Mouse (Mus musculus) gastrocnemius, adult 8-10 months (tissue): Measurements from ENCODE around the gene Cdc37l1. TPM values are rescaled to one million over a fixed set of nuclear protein-coding genes. Genes with fewer than 3 reads are reported as not detected.
"Not testable (repeated sequence)": the region's sequence is repeated elsewhere in the genome, so short reads cannot be mapped to it uniquely, and the experiment has no call there.

Experiments
- DNase-seq, 2 experiments: peaks; one replicate each; pipeline ENCODE4 v3.0.0; 2022; ENCODE audit warnings: low spot score in 2 of 2
- total RNA-seq, 4 experiments: library from RNA; stranded (reverse); gene quantifications; 2 replicates each; pipeline ENCODE4 v1.2.4; 2022

Cdc37l1 gene
- total RNA-seq = 10 to 100 TPM; 38.6 to 45.9 (median 40.0) TPM

GRCm38 (mm10) chr19:28990194-28990589 is at the start of gene Cdc37l1:
Gene Cdc37l1 (plus strand): TSS chr19:28990352.
- peak; percentile 98 for DNase-seq

GRCm38 (mm10) chr19:28941271-28941670 is 48.9 kb upstream of the Cdc37l1 start:
- DNase-seq = no peak

- DNase-seq = no peak
Observed at GRCm38 (mm10) chr19:28946782-28947181, 43.4 kb upstream of the Cdc37l1 start.

GRCm38 (mm10) chr19:28947311-28947710 is 42.8 kb upstream of the Cdc37l1 start:
- no peak for DNase-seq

GRCm38 (mm10) chr19:28951251-28951650 is 38.9 kb upstream of the Cdc37l1 start:
- no peak for DNase-seq

- DNase-seq = no peak
Observed at GRCm38 (mm10) chr19:28963113-28963512, 27.0 kb upstream of the Cdc37l1 start.

GRCm38 (mm10) chr19:28963513-28963841 is 26.7 kb upstream of the Cdc37l1 start:
- no peak for DNase-seq

GRCm38 (mm10) chr19:28963842-28964551 is 26.2 kb upstream of the Cdc37l1 start, which contains the start of gene Plpp6:
Gene Plpp6 (plus strand): TSS chr19:28963953.
- peak; percentile 39 to 60 for DNase-seq

- DNase-seq = no peak
Observed at GRCm38 (mm10) chr19:28964552-28964903, 25.6 kb upstream of the Cdc37l1 start.

- DNase-seq = no peak
Observed at GRCm38 (mm10) chr19:28967652-28968051, 22.5 kb upstream of the Cdc37l1 start, which contains the start of gene 4430402I18Rik. Gene 4430402I18Rik (minus strand): TSS chr19:28967800.

- DNase-seq = no peak
Observed at GRCm38 (mm10) chr19:28968178-28968577, 22.0 kb upstream of the Cdc37l1 start.

- no peak for DNase-seq
Observed at GRCm38 (mm10) chr19:28969231-28969630, 20.9 kb upstream of the Cdc37l1 start.

- DNase-seq = no peak
Observed at GRCm38 (mm10) chr19:28970251-28970650, 19.9 kb upstream of the Cdc37l1 start.

- DNase-seq = peak; percentile 71 to 75
Observed at GRCm38 (mm10) chr19:28974862-28975611, 15.1 kb upstream of the Cdc37l1 start.

GRCm38 (mm10) chr19:28982617-28983016 is 7.5 kb upstream of the Cdc37l1 start:
- no peak for DNase-seq

GRCm38 (mm10) chr19:28989515-28989914 is 637 bp upstream of the Cdc37l1 start:
- no peak for DNase-seq

- no peak for DNase-seq
Observed at GRCm38 (mm10) chr19:28990590-28991221, 554 bp downstream of the Cdc37l1 start.

GRCm38 (mm10) chr19:28991391-28991790 is 1.2 kb downstream of the Cdc37l1 start:
- no peak for DNase-seq

- DNase-seq = no peak
Observed at GRCm38 (mm10) chr19:28994870-28995269, 4.7 kb downstream of the Cdc37l1 start.

- no peak for DNase-seq
Observed at GRCm38 (mm10) chr19:28995366-28995765, 5.2 kb downstream of the Cdc37l1 start.

- no peak for DNase-seq
Observed at GRCm38 (mm10) chr19:28997976-28998630, 8.0 kb downstream of the Cdc37l1 start.

- DNase-seq = not testable (repeated sequence)
Observed at GRCm38 (mm10) chr19:29000321-29000720, 10.2 kb downstream of the Cdc37l1 start.
